Mouse (Mus musculus) kidney, adult 2 months (tissue): Measurements from ENCODE around the gene Dpysl5.

Experiments
- CTCF ChIP-seq: fragments of 200-500 bp; conservative IDR thresholded peaks from 2 replicates; pipeline ENCODE4 v1.5.1; 2011; ENCODE audit warnings: low read depth, mild to moderate bottlenecking, control low read depth, low read length, moderate library complexity, mixed read lengths; ENCODE audit not compliant: insufficient read depth, insufficient read length
- POLR2A ChIP-seq: fragments of 200-500 bp; IDR thresholded peaks from one replicate; pipeline ENCODE4 v1.6.1; 2011; ENCODE audit warnings: low read depth, low read length, control low read depth

GRCm38 (mm10) chr5:30825166-30825565 lies 113.8 kb downstream of the Dpysl5 start:
- no peak for TF ChIP-seq CTCF
- no peak for TF ChIP-seq POLR2A
